Mouse (Mus musculus) hindbrain, embryonic 15.5 days (tissue): ENCODE results near the gene Sfxn5. TPM values are rescaled to one million over a fixed set of nuclear protein-coding genes. Genes with fewer than 3 reads are reported as not detected.

Source experiments
- ATAC-seq: fragments of 200-750 bp; cut with Nextera tagmentation; 2 replicates; pipeline ENCODE4 v1.8.0; 2017; ENCODE audit warnings: low read depth, moderate number of reproducible peaks, moderate TSS enrichment; ENCODE audit not compliant: low FRiP score
- H3K27ac ChIP-seq: fragments of 300-500 bp; sonication (generic); replicated peaks from 2 replicates; pipeline ENCODE4 v1.5.1; 2015; ENCODE audit warnings: mild to moderate bottlenecking, inconsistent platforms
- H3K27me3 ChIP-seq: fragments of 300-500 bp; sonication (generic); 2 replicates; pipeline ENCODE4 v1.6.1; 2015; ENCODE audit warnings: control low read depth, inconsistent platforms
- H3K36me3 ChIP-seq: fragments of 300-500 bp; sonication (generic); 2 replicates; pipeline ENCODE4 v1.6.1; 2015; ENCODE audit warnings: control low read depth, inconsistent platforms
- H3K4me1 ChIP-seq: fragments of 300-500 bp; sonication (generic); replicated peaks from 2 replicates; pipeline ENCODE4 v1.6.1; 2015; ENCODE audit warnings: control low read depth, inconsistent platforms
- H3K4me2 ChIP-seq: fragments of 300-500 bp; sonication (generic); 2 replicates; pipeline ENCODE4 v1.6.1; 2015; ENCODE audit warnings: moderate library complexity, mild to moderate bottlenecking, inconsistent platforms
- H3K4me3 ChIP-seq: fragments of 300-500 bp; sonication (generic); 2 replicates; pipeline ENCODE4 v1.5.1; 2015; ENCODE audit warnings: mild to moderate bottlenecking, inconsistent platforms
- H3K9ac ChIP-seq: fragments of 300-500 bp; sonication (generic); 2 replicates; pipeline ENCODE4 v1.6.1; 2015; ENCODE audit warnings: inconsistent platforms
- H3K9me3 ChIP-seq: fragments of 300-500 bp; sonication (generic); 2 replicates; pipeline ENCODE4 v1.6.1; 2016; ENCODE audit warnings: control low read depth, inconsistent platforms
- WGBS: fragments of 180-500 bp; shearing (Covaris S2); methylation state at CpG from one replicate; pipeline ENCODE4 v1.1.7; 2015; 5-methylcytosine and 5-hydroxymethylcytosine counted together
- polyA plus RNA-seq: library from polyadenylated mRNA; unstranded; fragments of >200 nt; fragmentation: Nextera tagmentation; extraction: Ambion mirVana; gene quantifications from 2 replicates; pipeline ENCODE4 v1.2.1, GENCODE M21; 2015

Gene Sfxn5
- polyA plus RNA-seq: 41.4 and 43.1 TPM in 2 replicates

GRCm38 (mm10) chr6:85333000-85333669 is at the start of gene Sfxn5:
Gene Sfxn5, minus strand, starts transcription at chr6:85333422.
- ATAC-seq: peak; percentile 98
- Histone ChIP-seq H3K9ac (peak within 1 kb of the TSS; percentile 63), H3K27ac (peak within 1 kb of the TSS; percentile 93), H3K27me3 (no peaks in the 10 kb centered on the region), H3K9me3 (no peaks in the 10 kb centered on the region), H3K4me3 (peak within 1 kb of the TSS; percentile 53), H3K4me1 (peaks cover 21% of the 10 kb centered on the region), H3K4me2 (peak within 1 kb of the TSS; percentile 97), H3K36me3 (0 out of 2 replicates have a peak, but pooled peaks cover 7% of the 10 kb centered on the region)
- under 1% methylated on average over 49 of the region's 49 CpGs for WGBS

GRCm38 (mm10) chr6:85382791-85383190 is 49.6 kb upstream of the Sfxn5 start:
- no peak for ATAC-seq
- Histone ChIP-seq H3K4me3 (no peak overlapping the region), H3K36me3 (no peaks in the 10 kb centered on the region), H3K27me3 (no peaks in the 10 kb centered on the region), H3K9me3 (no peaks in the 10 kb centered on the region), H3K27ac (no peak overlapping the region), H3K4me1 (0 out of 2 replicates have a peak, but pooled peaks cover 6% of the 10 kb centered on the region), H3K4me2 (no peak overlapping the region), H3K9ac (no peak overlapping the region)
- 82% methylated on average over 2 of the region's 2 CpGs for whole genome bisulfite sequencing

DNA sequence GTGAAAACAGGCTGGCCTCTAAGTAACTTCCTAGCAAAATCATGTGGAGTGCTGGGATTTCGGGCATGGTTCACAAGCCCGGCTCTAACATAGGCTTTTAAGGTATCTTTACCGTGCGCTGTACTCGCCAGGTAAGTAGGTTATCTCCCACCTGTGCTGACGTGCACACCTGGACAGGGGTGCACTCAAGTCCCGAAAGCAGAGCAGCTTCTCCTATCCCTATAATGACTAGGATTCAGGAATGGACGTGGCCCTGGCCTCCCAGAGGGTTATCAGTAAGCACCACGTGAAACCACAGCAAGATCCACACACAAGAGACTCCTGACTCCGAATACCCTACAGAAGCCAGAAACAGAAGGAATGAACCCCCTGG is 48.4 kb upstream of the Sfxn5 start:
- Histone ChIP-seq H3K27me3 (no peaks in the 10 kb centered on the region), H3K9me3 (no peaks in the 10 kb centered on the region), H3K4me1 (0 out of 2 replicates have a peak, but pooled peaks cover 6% of the 10 kb centered on the region), H3K27ac (no peak overlapping the region), H3K36me3 (no peaks in the 10 kb centered on the region), H3K4me2 (no peak overlapping the region), H3K9ac (no peak overlapping the region), H3K4me3 (no peak overlapping the region)
- ATAC-seq: no peak
- 81% methylated on average over 10 of the region's 10 CpGs for WGBS

GRCm38 (mm10) chr6:85380901-85381647 is 47.9 kb upstream of the Sfxn5 start:
- WGBS: 26% methylated on average over 17 of the region's 17 CpGs
- Histone ChIP-seq H3K27ac (no peak overlapping the region), H3K4me1 (0 out of 2 replicates have a peak, but pooled peaks cover 6% of the 10 kb centered on the region), H3K9ac (no peak overlapping the region), H3K9me3 (no peaks in the 10 kb centered on the region), H3K4me2 (peak overlapping the region; percentile 12; the same call in 1 of the 2 replicates), H3K4me3 (no peak overlapping the region), H3K27me3 (no peaks in the 10 kb centered on the region), H3K36me3 (no peaks in the 10 kb centered on the region)
- peak; percentile 56; the same call in 1 of the 2 replicates for ATAC-seq

DNA sequence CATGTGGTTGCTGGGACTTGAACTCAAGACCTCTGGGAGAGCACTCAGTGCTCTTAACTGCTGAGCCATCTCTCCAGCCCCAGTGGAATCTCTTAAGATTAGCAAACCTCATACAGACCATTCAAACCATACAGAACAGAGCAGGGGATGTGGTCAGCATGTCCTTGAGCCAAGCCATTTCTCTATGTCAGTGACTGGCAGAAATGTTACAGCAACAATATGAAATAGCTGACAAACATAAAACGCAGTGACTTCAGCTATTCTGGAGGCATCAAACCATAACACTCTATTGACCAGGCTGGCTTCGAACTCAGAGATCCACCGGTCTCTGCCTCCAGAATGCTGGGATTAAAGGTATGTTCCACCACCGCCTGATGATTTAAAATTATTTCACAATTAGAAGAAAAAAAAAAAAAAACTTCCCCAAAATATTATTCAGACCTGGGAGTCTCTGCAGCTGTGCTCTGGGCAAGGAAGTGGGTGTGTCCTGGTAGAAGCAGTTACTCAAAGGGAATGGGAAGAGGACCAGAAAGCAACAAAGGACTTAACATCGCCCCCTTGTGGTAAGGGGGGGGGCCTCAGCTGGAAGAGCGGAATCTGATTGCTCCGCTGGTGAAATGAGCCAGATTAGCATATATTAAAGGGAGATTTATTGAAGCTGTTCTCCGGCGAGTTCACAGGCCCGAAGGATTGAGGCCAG is 47.1 kb upstream of the Sfxn5 start:
- peak; percentile 69 for ATAC-seq
- Histone ChIP-seq H3K36me3 (no peaks in the 10 kb centered on the region), H3K9ac (no peak overlapping the region), H3K27ac (no peak overlapping the region), H3K27me3 (no peaks in the 10 kb centered on the region), H3K4me3 (no peak overlapping the region), H3K4me1 (0 out of 2 replicates have a peak, but pooled peaks cover 6% of the 10 kb centered on the region), H3K4me2 (peak overlapping the region; percentile 12; the same call in 1 of the 2 replicates), H3K9me3 (no peaks in the 10 kb centered on the region)
- 33% methylated on average over 10 of the region's 10 CpGs for WGBS

GRCm38 (mm10) chr6:85378629-85379028 is 45.4 kb upstream of the Sfxn5 start:
- WGBS: 66% methylated on average over 8 of the region's 8 CpGs
- H3K4me3 ChIP-seq: no peak overlapping the region
- no peaks in the 10 kb centered on the region for H3K27me3 ChIP-seq
- H3K9me3 ChIP-seq: no peaks in the 10 kb centered on the region
- H3K27ac ChIP-seq: no peak overlapping the region
- H3K9ac ChIP-seq: no peak overlapping the region
- no peaks in the 10 kb centered on the region for H3K36me3 ChIP-seq
- no peak for ATAC-seq
- H3K4me2 ChIP-seq: no peak overlapping the region
- H3K4me1 ChIP-seq: peaks cover 8% of the 10 kb centered on the region

DNA sequence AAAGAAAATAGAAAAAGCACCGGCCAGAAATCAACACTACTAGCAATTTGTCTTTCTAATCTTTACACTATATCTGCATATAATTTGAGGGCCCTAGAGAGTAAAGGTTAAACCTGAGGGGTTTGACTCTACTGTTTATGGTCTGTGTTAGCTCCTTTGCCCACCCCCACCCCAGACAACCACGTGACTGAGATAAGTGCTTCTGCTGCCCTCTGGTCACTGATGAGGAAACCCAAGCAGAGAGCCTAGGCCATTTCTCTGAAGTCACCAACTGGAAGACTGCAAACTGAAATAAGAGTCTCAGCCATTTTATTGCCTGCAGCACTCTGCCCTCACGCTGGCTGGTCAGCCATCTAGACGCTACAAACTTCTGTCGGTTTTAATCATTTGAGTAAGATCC is 44.7 kb upstream of the Sfxn5 start:
- WGBS: 65% methylated on average over 5 of the region's 5 CpGs
- Histone ChIP-seq H3K4me2 (no peak overlapping the region), H3K9ac (no peak overlapping the region), H3K4me1 (peaks cover 16% of the 10 kb centered on the region), H3K27ac (no peak overlapping the region), H3K9me3 (no peaks in the 10 kb centered on the region), H3K27me3 (no peaks in the 10 kb centered on the region), H3K36me3 (no peaks in the 10 kb centered on the region), H3K4me3 (no peak overlapping the region)
- no peak for ATAC-seq

DNA sequence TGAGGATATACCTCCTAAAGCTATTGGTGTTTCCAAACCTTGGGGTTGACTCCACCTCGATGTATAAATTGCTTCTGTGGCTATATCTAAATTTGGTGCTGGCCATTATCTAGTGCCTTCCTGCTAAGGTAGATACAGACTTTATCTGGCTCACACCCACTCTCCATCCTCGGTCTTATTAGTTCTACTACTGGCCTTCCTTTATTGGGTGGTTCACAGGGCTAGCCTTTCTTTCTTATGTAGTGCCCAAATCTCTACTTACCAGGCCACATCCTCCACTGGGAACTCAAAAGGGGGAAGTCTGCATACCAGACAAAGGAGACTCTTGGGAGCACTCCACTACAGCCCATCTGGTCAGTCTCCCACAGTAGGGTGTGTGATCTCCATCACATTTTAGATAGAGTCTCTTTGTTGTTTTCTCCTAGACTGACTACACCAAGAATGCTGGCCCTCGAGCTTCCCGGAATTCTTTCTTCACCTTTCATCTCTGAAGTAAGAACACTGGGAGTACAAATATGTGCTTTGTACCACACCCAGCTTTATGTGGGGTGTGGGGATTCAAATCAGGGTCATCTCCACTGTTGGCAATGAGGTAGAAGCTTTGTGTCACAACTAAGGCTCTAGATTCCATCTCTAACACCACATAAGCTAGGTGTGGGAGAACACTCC is 44.0 kb upstream of the Sfxn5 start:
- Histone ChIP-seq H3K27me3 (no peaks in the 10 kb centered on the region), H3K9ac (no peak overlapping the region), H3K27ac (no peak overlapping the region), H3K4me2 (no peak overlapping the region), H3K9me3 (no peaks in the 10 kb centered on the region), H3K36me3 (no peaks in the 10 kb centered on the region), H3K4me3 (no peak overlapping the region), H3K4me1 (peaks cover 22% of the 10 kb centered on the region)
- ATAC-seq: no peak
- WGBS: 72% methylated on average over 4 of the region's 4 CpGs

DNA sequence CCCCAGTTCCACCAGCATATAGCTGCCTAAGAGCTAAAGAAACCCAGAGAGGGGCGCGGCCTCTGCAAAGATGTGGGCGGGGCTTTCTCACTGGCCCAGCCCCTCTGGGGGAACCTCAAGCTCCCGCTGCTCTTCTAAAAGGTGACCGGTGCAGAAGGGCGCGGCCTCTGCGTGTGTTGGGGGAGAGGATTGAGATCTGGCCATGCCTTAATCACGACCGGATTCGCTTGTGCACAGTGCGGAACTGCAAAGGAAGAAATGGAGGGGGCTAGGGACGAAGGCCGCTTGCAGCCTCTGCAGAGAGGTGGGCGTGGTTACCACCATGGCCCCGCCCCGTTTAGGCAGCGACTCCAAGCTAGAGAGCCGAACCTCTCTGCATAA is 41.5 kb upstream of the Sfxn5 start:
- no peaks in the 10 kb centered on the region for H3K36me3 ChIP-seq
- H3K4me1 ChIP-seq: peaks cover 35% of the 10 kb centered on the region
- H3K4me2 ChIP-seq: peak overlapping the region; percentile 75
- H3K27ac ChIP-seq: peak overlapping the region; percentile 87
- under 1% methylated on average over 19 of the region's 19 CpGs for WGBS
- peak overlapping the region; percentile 60 for H3K4me3 ChIP-seq
- ATAC-seq: peak; percentile 97
- H3K9me3 ChIP-seq: no peaks in the 10 kb centered on the region
- no peaks in the 10 kb centered on the region for H3K27me3 ChIP-seq
- peak overlapping the region; percentile 50 for H3K9ac ChIP-seq

DNA sequence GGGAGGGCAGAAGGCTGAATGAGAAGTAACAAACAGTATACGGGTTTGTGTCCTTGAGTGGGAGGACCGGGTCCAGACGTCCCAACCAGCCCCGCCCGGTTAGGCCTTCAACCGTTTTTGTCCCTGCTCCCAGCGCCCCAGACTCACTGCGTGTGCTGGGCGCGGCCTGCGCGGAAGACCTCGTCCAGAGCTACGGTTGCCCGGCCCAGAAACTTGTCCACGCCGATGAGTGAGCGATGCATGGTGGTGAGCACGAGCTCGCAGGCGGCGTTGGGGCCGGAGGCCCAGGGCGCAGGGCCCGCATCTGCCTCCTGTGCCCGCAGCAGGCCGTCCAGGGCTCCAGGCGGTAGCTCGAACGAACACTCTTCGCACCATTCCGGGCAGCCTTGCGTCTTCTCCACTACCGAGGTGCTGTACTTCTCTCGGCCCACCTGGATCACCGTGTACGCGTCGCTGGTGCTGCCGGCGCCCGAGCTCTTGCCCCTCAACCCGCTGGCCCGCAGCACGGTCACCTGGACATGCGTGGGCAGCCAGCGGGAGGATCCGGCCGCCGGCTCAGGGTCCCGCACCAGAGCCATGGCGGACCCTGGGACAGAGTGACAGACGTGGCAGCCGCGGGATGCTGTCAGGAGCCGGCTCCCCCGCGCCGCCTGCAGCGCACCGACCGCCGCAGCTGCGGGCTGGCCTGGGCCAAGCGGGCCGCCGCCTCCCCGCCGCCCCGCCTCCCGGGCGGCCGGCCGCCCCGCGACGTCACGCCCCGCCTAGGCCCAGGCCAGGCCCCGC is 40.9 kb upstream of the Sfxn5 start, which contains the start of gene Rab11fip5:
Rab11fip5 (minus strand) TSS at position 684 of the 783 bp plus-strand sequence.
- H3K4me2 ChIP-seq: peak within 1 kb of the TSS; percentile 75
- no peaks in the 10 kb centered on the region for H3K36me3 ChIP-seq
- no peaks in the 10 kb centered on the region for H3K27me3 ChIP-seq
- H3K27ac ChIP-seq: peak within 1 kb of the TSS; percentile 87
- H3K4me3 ChIP-seq: peak within 1 kb of the TSS; percentile 60
- H3K9ac ChIP-seq: peak within 1 kb of the TSS; percentile 70
- ATAC-seq: peak; percentile 25; the same call in 1 of the 2 replicates
- 1% methylated on average over 77 of the region's 80 CpGs for WGBS
- peaks cover 41% of the 10 kb centered on the region for H3K4me1 ChIP-seq
- no peaks in the 10 kb centered on the region for H3K9me3 ChIP-seq
